9 mouse cellular contexts compared by ENCODE assay signal in the genomic region with DNA sequence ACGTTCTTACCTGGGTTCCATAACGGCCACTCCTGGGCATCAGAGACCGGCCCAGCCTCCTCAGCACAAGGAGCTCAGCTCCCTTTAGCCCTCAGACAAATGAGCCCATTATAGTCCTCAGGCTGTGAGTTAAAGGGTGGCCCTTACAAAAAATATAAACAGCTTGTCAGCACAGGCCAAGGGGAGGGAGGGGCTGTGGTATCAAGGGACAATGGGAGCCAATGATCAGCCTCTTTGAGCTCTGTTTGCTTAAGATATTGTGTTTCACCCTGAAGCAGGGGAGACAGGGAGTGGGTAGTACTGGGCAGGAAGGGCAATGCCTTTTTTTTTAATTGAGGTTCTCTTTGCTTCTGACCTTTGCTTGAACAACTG. TPM values are rescaled to one million over a fixed set of nuclear protein-coding genes. Genes with fewer than 3 reads are reported as not detected.
DNase-seq lines count a peak whose midpoint lies in the region; ATAC-seq and TF ChIP-seq lines count a peak whose summit lies in the region.
"Had no signal": no experiment of that assay in that cellular context is flagged by ENCODE, and none has a peak within 500 bp of the region (broad histone marks: within the 10 kb centered on the region; RNA-seq: fewer than 3 reads in every experiment).

No protein-coding gene starts in this region.

- H3K36me3 ChIP-seq in forebrain, embryonic 13.5 days (ENCODE audit: poor library complexity, severe bottlenecking): no peaks in the 10 kb centered on the region
- H3K36me3 ChIP-seq in liver, embryonic 14.5 days (replicated peaks; ENCODE audit: control insufficient read depth, insufficient read depth, low read depth): no peaks in the 10 kb centered on the region
- H3K36me3 ChIP-seq in stomach, embryonic 14.5 days (ENCODE audit: control insufficient read depth, insufficient read depth, low read length): no peaks in the 10 kb centered on the region
- H3K36me3 ChIP-seq: G1E had no signal

- WGBS in forebrain, embryonic 13.5 days: 2% methylated on average over 3 of the region's 3 CpGs
- 16% methylated on average over 3 of the region's 3 CpGs for WGBS in liver, embryonic 14.5 days (ENCODE audit: insufficient replicate concordance)
- WGBS in stomach, embryonic 14.5 days: 3% methylated on average over 3 of the region's 3 CpGs

- H3K4me1 ChIP-seq in forebrain, embryonic 13.5 days: peaks cover 30% of the 10 kb centered on the region
- H3K4me1 ChIP-seq in liver, embryonic 14.5 days (replicated peaks; ENCODE audit: control insufficient read depth in 2 of 2, insufficient read depth in 2 of 2, low read length in 1 of 2): peaks cover 10 to 35% of the 10 kb centered on the region in 2 experiments
- peaks cover 13% of the 10 kb centered on the region; the same call in 1 of the 2 replicates for H3K4me1 ChIP-seq in stomach, embryonic 14.5 days (ENCODE audit: control insufficient read depth, insufficient read depth, low read length)

- no peaks in the 10 kb centered on the region for H3K9me3 ChIP-seq in forebrain, embryonic 13.5 days (replicated peaks)
- no peaks in the 10 kb centered on the region for H3K9me3 ChIP-seq in liver, embryonic 14.5 days (ENCODE audit: control insufficient read depth, low read length)
- no peaks in the 10 kb centered on the region for H3K9me3 ChIP-seq in stomach, embryonic 14.5 days (ENCODE audit: control insufficient read depth, low read depth, low read length)
- H3K9me3 ChIP-seq: G1E had no signal

- DNase-seq in layer of hippocampus, adult 2 months (ENCODE audit: low spot score in 2 of 2): no peak
- no peak for DNase-seq in layer of hippocampus, postnatal 14 days (ENCODE audit: low spot score in 2 of 2)
- peak; percentile 60 to 61 (median 61) for DNase-seq in liver, embryonic 14.5 days (ENCODE audit: low read depth in 3 of 3, low spot score in 3 of 3)
- no peak for DNase-seq in B cell, adult 2 months
- DNase-seq in kidney, postnatal 14 days: no peak
- no peak for DNase-seq in thymus, postnatal 25 days

- peak; percentile 53 for TF ChIP-seq EP300 in liver, embryonic 14.5 days (IDR thresholded peaks at IDR 0.05; ENCODE audit: low read depth)

- peak overlapping the region; percentile 61 for H3K27ac ChIP-seq in layer of hippocampus, adult 2 months
- peak overlapping the region; percentile 31 for H3K27ac ChIP-seq in forebrain, embryonic 13.5 days
- no peak overlapping the region for H3K27ac ChIP-seq in liver, embryonic 14.5 days
- H3K27ac ChIP-seq in stomach, embryonic 14.5 days (ENCODE audit: low read length): no peak overlapping the region

- H3K4me3 ChIP-seq in layer of hippocampus, adult 2 months: peak overlapping the region; percentile 40
- H3K4me3 ChIP-seq in forebrain, embryonic 13.5 days: peak overlapping the region; percentile 11; the same call in 1 of the 2 replicates
- H3K4me3 ChIP-seq in liver, embryonic 14.5 days (ENCODE audit: insufficient read depth in 1 of 2, low read depth in 2 of 2, low read length in 2 of 2): peak overlapping the region; percentile 56 to 61
- H3K4me3 ChIP-seq in stomach, embryonic 14.5 days (ENCODE audit: low read depth, low read length): peak overlapping the region; percentile 16; the same call in 1 of the 2 replicates

- ATAC-seq in forebrain, embryonic 13.5 days: peak; percentile 71
- ATAC-seq in liver, embryonic 14.5 days (ENCODE audit: insufficient read depth): peak; percentile 96
- peak; percentile 84 for ATAC-seq in stomach, embryonic 14.5 days (ENCODE audit: insufficient number of reproducible peaks, insufficient read depth, low FRiP score, low read depth)

- no peaks in the 10 kb centered on the region for H3K27me3 ChIP-seq in forebrain, embryonic 13.5 days
- H3K27me3 ChIP-seq in liver, embryonic 14.5 days (ENCODE audit: control insufficient read depth, insufficient read depth, low read length): no peaks in the 10 kb centered on the region
- 0 out of 2 replicates have a peak, but pooled peaks cover 4% of the 10 kb centered on the region for H3K27me3 ChIP-seq in stomach, embryonic 14.5 days (ENCODE audit: control insufficient read depth, insufficient read depth, low read length)

- no peak for TF ChIP-seq CTCF in layer of hippocampus, adult 2 months (conservative IDR thresholded peaks at IDR 0.05)
- TF ChIP-seq CTCF in liver, embryonic 14.5 days (IDR thresholded peaks at IDR 0.05; ENCODE audit: low read depth): no peak

- peak overlapping the region; percentile 52 for H3K4me2 ChIP-seq in forebrain, embryonic 13.5 days
- peak overlapping the region; percentile 56 for H3K4me2 ChIP-seq in liver, embryonic 14.5 days (ENCODE audit: low read depth)
- H3K4me2 ChIP-seq in stomach, embryonic 14.5 days (replicated peaks; ENCODE audit: low read depth, low read length): peak overlapping the region; percentile 39

- H3K9ac ChIP-seq in forebrain, embryonic 13.5 days: peak overlapping the region; percentile 39
- peak overlapping the region; percentile 58 for H3K9ac ChIP-seq in liver, embryonic 14.5 days (replicated peaks)
- H3K9ac ChIP-seq in stomach, embryonic 14.5 days (replicated peaks; ENCODE audit: low read depth, low read length): no peak overlapping the region

RNA-seq across cellular contexts. Expression of a gene that starts 36.1 kb away (rescaled TPM):
- total RNA-seq in layer of hippocampus, adult 2 months (2021): 100 to 1,000 TPM; 409 to 447 TPM
- 100 to 1,000 TPM; 329 to 334 TPM for total RNA-seq in layer of hippocampus, postnatal 14 days (2021)
- 130 and 138 TPM in 2 replicates for polyA plus RNA-seq in forebrain, embryonic 13.5 days (2015; fragmentation: Nextera tagmentation; extraction: Ambion mirVana)
- 2.1 and 2.5 TPM in 2 replicates for polyA plus RNA-seq in liver, embryonic 14.5 days (2012; rRNA removed)
- 3.5 and 4.7 TPM in 2 replicates for polyA plus RNA-seq in liver, embryonic 14.5 days (2014; fragmentation: Nextera tagmentation; extraction: Ambion mirVana)
- polyA plus RNA-seq in stomach, embryonic 14.5 days (2014; fragmentation: Nextera tagmentation; extraction: Ambion mirVana): 37.1 and 38.0 TPM in 2 replicates
- polyA plus RNA-seq: G1E had no signal

Comparison
In these comparisons a context has a peak if more than half of its experiments do, and no peak if none do; other contexts are left out.
1. DNase-seq: peak in liver, embryonic 14.5 days (3 of 3); none in layer of hippocampus, adult 2 months (0 of 2), layer of hippocampus, postnatal 14 days (0 of 2), B cell, adult 2 months (0 of 2), kidney, postnatal 14 days (single experiment) and thymus, postnatal 25 days (single experiment).
2. H3K27ac ChIP-seq: peak in layer of hippocampus, adult 2 months (single experiment) and forebrain, embryonic 13.5 days (single experiment); none in liver, embryonic 14.5 days (single experiment) and stomach, embryonic 14.5 days (single experiment).
3. Peak in every context shown above with its lines, with median percentiles within 50 percentile points of each other: H3K4me3 ChIP-seq, ATAC-seq and H3K4me2 ChIP-seq.